ENCODE assay signal across 8 mouse cellular contexts in the genomic region with DNA sequence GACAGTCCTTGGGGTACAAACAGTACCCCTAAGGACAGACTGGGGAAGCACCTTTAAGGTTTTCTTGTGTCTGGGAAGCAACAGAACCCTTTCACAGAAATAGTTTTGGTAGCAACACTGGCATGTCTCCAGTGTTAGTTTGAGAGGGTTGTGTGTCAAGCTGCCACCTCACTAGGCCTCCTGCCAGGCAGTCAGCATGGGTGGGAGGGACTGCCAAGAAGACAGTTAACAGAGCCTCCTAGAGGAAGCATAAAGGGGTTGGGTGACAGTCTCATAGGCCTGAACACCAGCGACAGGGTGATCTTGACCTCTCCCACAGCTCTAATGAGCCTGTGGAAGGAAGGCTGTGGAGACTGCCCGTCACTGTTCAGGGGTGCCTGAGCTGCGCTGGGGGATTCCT.
DNase-seq lines count a peak whose midpoint lies in the region; ATAC-seq lines count a peak whose summit lies in the region.

No protein-coding gene starts in this region.

- H3K4me3 ChIP-seq in forebrain, embryonic 14.5 days (ENCODE audit: low read depth, low read length): no peak overlapping the region
- no peak overlapping the region for H3K4me3 ChIP-seq in forebrain, embryonic 12.5 days (replicated peaks)

- 74% methylated on average over 3 of the region's 3 CpGs for WGBS in forebrain, embryonic 14.5 days
- 88% methylated on average over 3 of the region's 3 CpGs for WGBS in forebrain, embryonic 12.5 days

- H3K4me2 ChIP-seq in forebrain, embryonic 14.5 days (ENCODE audit: low read length): no peak overlapping the region
- H3K4me2 ChIP-seq in forebrain, embryonic 12.5 days: no peak overlapping the region

- no peak overlapping the region for H3K9ac ChIP-seq in forebrain, embryonic 14.5 days (ENCODE audit: low read length)
- no peak overlapping the region for H3K9ac ChIP-seq in forebrain, embryonic 12.5 days

- no peak overlapping the region for H3K27ac ChIP-seq in forebrain, embryonic 14.5 days (ENCODE audit: low read depth, low read length)
- no peak overlapping the region for H3K27ac ChIP-seq in forebrain, embryonic 12.5 days

- no peaks in the 10 kb centered on the region for H3K27me3 ChIP-seq in forebrain, embryonic 14.5 days (replicated peaks; ENCODE audit: control insufficient read depth, insufficient read depth, low read length)
- H3K27me3 ChIP-seq in forebrain, embryonic 12.5 days: peaks cover 3% of the 10 kb centered on the region; the same call in 1 of the 2 replicates

- peak; percentile 57; the same call in 1 of the 2 replicates for ATAC-seq in forebrain, embryonic 14.5 days
- no peak for ATAC-seq in forebrain, embryonic 12.5 days (ENCODE audit: low FRiP score)
- ATAC-seq in CD4-positive, CD25-positive, alpha-beta regulatory T cell, adult 4 months: no peak
- no peak for ATAC-seq in monocyte, adult 5-6 weeks (replicated peaks; ENCODE audit: insufficient number of reproducible peaks, low FRiP score, low TSS enrichment, poor library complexity, severe bottlenecking)

- peak; percentile 69 for DNase-seq in forebrain, embryonic 14.5 days (ENCODE audit: low spot score)
- DNase-seq in NIH3T3 (ENCODE audit: low read depth): peak; percentile 25
- DNase-seq in gastrocnemius, postnatal 10 days: peak; percentile 44
- peak; percentile 59 to 62 for DNase-seq in layer of hippocampus, postnatal 10 days (ENCODE audit: low spot score in 2 of 2)
- no peak for DNase-seq in embryo, embryonic 10 days (ENCODE audit: low spot score)

- no peaks in the 10 kb centered on the region for H3K9me3 ChIP-seq in forebrain, embryonic 14.5 days (replicated peaks; ENCODE audit: control insufficient read depth, low read length)
- H3K9me3 ChIP-seq in forebrain, embryonic 12.5 days: no peaks in the 10 kb centered on the region

- no peaks in the 10 kb centered on the region for H3K36me3 ChIP-seq in forebrain, embryonic 14.5 days (ENCODE audit: control insufficient read depth, insufficient read depth, low read length)
- H3K36me3 ChIP-seq in forebrain, embryonic 12.5 days (replicated peaks): no peaks in the 10 kb centered on the region

- 0 out of 2 replicates have a peak, but pooled peaks cover 2% of the 10 kb centered on the region for H3K4me1 ChIP-seq in forebrain, embryonic 14.5 days (ENCODE audit: control insufficient read depth, insufficient read depth, low read length)
- H3K4me1 ChIP-seq in forebrain, embryonic 12.5 days: peaks cover 22% of the 10 kb centered on the region; the same call in 1 of the 2 replicates
